Mouse (Mus musculus): ENCODE measurements around the gene Ttf1.

Ttf1 gene

GRCm38 (mm10) chr2:29124936-29125701 lies 65.1 kb downstream of the Ttf1 start:
- peak; percentile 91 to 93 for DNase-seq (ENCODE audit: low spot score in 2 of 2)

- no peak for DNase-seq (ENCODE audit: low spot score in 2 of 2)
These were observed 70.2 kb downstream of the Ttf1 start for GRCm38 (mm10) chr2:29130118-29130899.

GRCm38 (mm10) chr2:29135161-29135560 lies 75.1 kb downstream of the Ttf1 start:
- no peak for DNase-seq (ENCODE audit: low spot score in 2 of 2)
